Mouse (Mus musculus): Measurements from ENCODE around the gene Nrxn3. TPM values are rescaled to one million over a fixed set of nuclear protein-coding genes. Genes with fewer than 3 reads are reported as not detected.

Nrxn3 gene
- total RNA-seq, 2 experiments from 2014 or later: not detected

- ATAC-seq (replicated peaks; ENCODE audit: low FRiP score, poor library complexity, severe bottlenecking): no peak
Observed at GRCm38 (mm10) chr12:89592459-89592858, 869.8 kb downstream of the Nrxn3 start.

- ATAC-seq (replicated peaks; ENCODE audit: low FRiP score, poor library complexity, severe bottlenecking): no peak
Observed at GRCm38 (mm10) chr12:89613670-89614069, 891.0 kb downstream of the Nrxn3 start.

GRCm38 (mm10) chr12:89625746-89626145 is 903.1 kb downstream of the Nrxn3 start:
- ATAC-seq (replicated peaks; ENCODE audit: low FRiP score, poor library complexity, severe bottlenecking): no peak

- ATAC-seq (replicated peaks; ENCODE audit: low FRiP score, poor library complexity, severe bottlenecking): no peak
Observed at GRCm38 (mm10) chr12:89640046-89640445, 917.4 kb downstream of the Nrxn3 start.

- ATAC-seq (replicated peaks; ENCODE audit: low FRiP score, poor library complexity, severe bottlenecking): no peak
Observed at GRCm38 (mm10) chr12:89641460-89641859, 918.8 kb downstream of the Nrxn3 start.

GRCm38 (mm10) chr12:89653211-89653610 is 930.5 kb downstream of the Nrxn3 start:
- no peak for ATAC-seq (replicated peaks; ENCODE audit: low FRiP score, poor library complexity, severe bottlenecking)

- no peak for ATAC-seq (replicated peaks; ENCODE audit: low FRiP score, poor library complexity, severe bottlenecking)
Observed at GRCm38 (mm10) chr12:89661219-89661618, 938.5 kb downstream of the Nrxn3 start.

GRCm38 (mm10) chr12:89668856-89669255 is 946.2 kb downstream of the Nrxn3 start:
- no peak for ATAC-seq (replicated peaks; ENCODE audit: low FRiP score, poor library complexity, severe bottlenecking)

- ATAC-seq (replicated peaks; ENCODE audit: low FRiP score, poor library complexity, severe bottlenecking): no peak
Observed at GRCm38 (mm10) chr12:89672819-89673218, 950.1 kb downstream of the Nrxn3 start.

GRCm38 (mm10) chr12:89685633-89686032 is 963.0 kb downstream of the Nrxn3 start:
- ATAC-seq (replicated peaks; ENCODE audit: low FRiP score, poor library complexity, severe bottlenecking): no peak

- ATAC-seq (replicated peaks; ENCODE audit: low FRiP score, poor library complexity, severe bottlenecking): no peak
Observed at GRCm38 (mm10) chr12:89689086-89689485, 966.4 kb downstream of the Nrxn3 start.

GRCm38 (mm10) chr12:89699469-89699868 is 976.8 kb downstream of the Nrxn3 start:
- ATAC-seq (replicated peaks; ENCODE audit: low FRiP score, poor library complexity, severe bottlenecking): no peak

- no peak for ATAC-seq (replicated peaks; ENCODE audit: low FRiP score, poor library complexity, severe bottlenecking)
Observed at GRCm38 (mm10) chr12:89700937-89701458, 978.3 kb downstream of the Nrxn3 start.

GRCm38 (mm10) chr12:89702931-89703330 is 980.3 kb downstream of the Nrxn3 start:
- no peak for ATAC-seq (replicated peaks; ENCODE audit: low FRiP score, poor library complexity, severe bottlenecking)

GRCm38 (mm10) chr12:89707913-89708312 is 985.2 kb downstream of the Nrxn3 start:
- no peak for ATAC-seq (replicated peaks; ENCODE audit: low FRiP score, poor library complexity, severe bottlenecking)

GRCm38 (mm10) chr12:89710459-89710858 is 987.8 kb downstream of the Nrxn3 start:
- no peak for ATAC-seq (replicated peaks; ENCODE audit: low FRiP score, poor library complexity, severe bottlenecking)

GRCm38 (mm10) chr12:89711791-89712190 is 989.1 kb downstream of the Nrxn3 start:
- ATAC-seq (replicated peaks; ENCODE audit: low FRiP score, poor library complexity, severe bottlenecking): no peak

GRCm38 (mm10) chr12:89719194-89720080 is 996.8 kb downstream of the Nrxn3 start:
- no peak for ATAC-seq (replicated peaks; ENCODE audit: low FRiP score, poor library complexity, severe bottlenecking)

GRCm38 (mm10) chr12:89720945-89721344 is 998.3 kb downstream of the Nrxn3 start:
- 0 out of 2 replicates have a peak, but pooled peaks have one; percentile 42 for ATAC-seq (replicated peaks; ENCODE audit: low FRiP score, poor library complexity, severe bottlenecking)

GRCm38 (mm10) chr12:89722462-89722861 is 999.8 kb downstream of the Nrxn3 start:
- ATAC-seq (replicated peaks; ENCODE audit: low FRiP score, poor library complexity, severe bottlenecking): no peak

- ATAC-seq (replicated peaks; ENCODE audit: low FRiP score, poor library complexity, severe bottlenecking): no peak
Observed at GRCm38 (mm10) chr12:89724048-89724447, 1001.4 kb downstream of the Nrxn3 start.

Measured in erythroid progenitor cell, adult 5-6 weeks (primary cell).